In the genomic region with DNA sequence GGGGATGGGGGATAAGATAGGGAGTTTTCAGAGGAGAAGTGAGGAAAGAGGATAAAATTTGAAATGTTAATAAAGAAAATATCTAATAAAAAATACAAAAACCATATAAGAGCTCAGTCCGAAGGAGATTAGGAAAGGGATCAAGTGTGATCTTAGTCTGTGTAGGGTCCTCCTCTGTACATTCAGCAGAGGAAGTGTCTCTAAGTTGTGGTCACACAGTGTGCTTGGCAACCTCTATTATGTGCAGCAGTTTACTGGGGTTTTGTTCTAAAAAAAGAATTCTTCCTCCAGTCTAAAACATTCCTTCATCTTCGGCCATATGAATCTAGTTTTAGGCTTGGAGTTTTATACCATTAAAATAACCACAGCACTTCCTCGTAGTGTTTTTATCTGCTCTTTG, we compare ENCODE assay signal across 25 mouse cellular contexts. TPM values are rescaled to one million over a fixed set of nuclear protein-coding genes. Genes with fewer than 3 reads are reported as not detected.
A peak's percentile ranks its signal among the peaks of the same experiment; 100 is the strongest.
DNase-seq lines count a peak whose midpoint lies in the region; ATAC-seq and TF ChIP-seq lines count a peak whose summit lies in the region.
"Had no signal": no experiment of that assay in that cellular context is flagged by ENCODE, and none has a peak within 500 bp of the region (broad histone marks: within the 10 kb centered on the region; RNA-seq: fewer than 3 reads in every experiment).

No protein-coding gene starts in this region.

- TF ChIP-seq EP300 in liver, postnatal 0 days (IDR thresholded peaks at IDR 0.05; ENCODE audit: low read depth): no peak

- H3K27ac ChIP-seq in liver, postnatal 0 days (ENCODE audit: low read depth): no peak overlapping the region
- H3K27ac ChIP-seq: hindbrain, embryonic 10.5 days; hindbrain, embryonic 13.5 days; intestine, embryonic 15.5 days had no signal

- 45% methylated on average over 3 of the region's 3 CpGs for WGBS in liver, postnatal 0 days (ENCODE audit: insufficient replicate concordance)

- H3K4me1 ChIP-seq in liver, postnatal 0 days (ENCODE audit: insufficient read depth): no peaks in the 10 kb centered on the region
- H3K4me1 ChIP-seq: hindbrain, embryonic 10.5 days; hindbrain, embryonic 13.5 days; intestine, embryonic 15.5 days had no signal

- peak; percentile 84 for ATAC-seq in common myeloid progenitor, adult 5-6 weeks (replicated peaks; ENCODE audit: low read depth, poor library complexity, severe bottlenecking)
- ATAC-seq in hematopoietic stem cell, adult 5-6 weeks (replicated peaks in 1 of 2; ENCODE audit: insufficient read depth in 1 of 2, low FRiP score in 2 of 2, low TSS enrichment in 1 of 2, low read depth in 1 of 2, poor library complexity in 2 of 2, severe bottlenecking in 2 of 2): peak; percentile 66 to 85
- ATAC-seq in liver, postnatal 0 days: no peak
- ATAC-seq: CD4-positive, CD25-positive, alpha-beta regulatory T cell, adult 4 months; forebrain, embryonic 14.5 days; forebrain, postnatal 0 days; hindbrain, embryonic 16.5 days; intestine, embryonic 15.5 days had no signal

- H3K4me2 ChIP-seq in liver, postnatal 0 days (ENCODE audit: low read depth, low read length): no peak overlapping the region
- H3K4me2 ChIP-seq: heart, embryonic 11.5 days; hindbrain, embryonic 13.5 days; intestine, embryonic 15.5 days had no signal

- no peaks in the 10 kb centered on the region for H3K36me3 ChIP-seq in liver, postnatal 0 days (replicated peaks; ENCODE audit: insufficient read depth, low read length)
- H3K36me3 ChIP-seq: hindbrain, embryonic 10.5 days; hindbrain, embryonic 13.5 days; intestine, embryonic 15.5 days had no signal

- no peak overlapping the region for H3K4me3 ChIP-seq in liver, postnatal 0 days (ENCODE audit: low read depth, low read length)
- H3K4me3 ChIP-seq: hindbrain, embryonic 10.5 days; hindbrain, embryonic 13.5 days; intestine, embryonic 15.5 days had no signal

- H3K9ac ChIP-seq in liver, postnatal 0 days (replicated peaks): no peak overlapping the region
- H3K9ac ChIP-seq: forebrain, postnatal 0 days; hindbrain, embryonic 13.5 days; intestine, embryonic 15.5 days had no signal

- no peaks in the 10 kb centered on the region for H3K27me3 ChIP-seq in liver, postnatal 0 days (ENCODE audit: insufficient read depth, low read length)
- H3K27me3 ChIP-seq: hindbrain, embryonic 13.5 days; intestine, embryonic 15.5 days had no signal

- peak; percentile 42 for DNase-seq in 416B (ENCODE audit: low read depth)
- no peak for DNase-seq in urinary bladder, postnatal 36 days (ENCODE audit: low spot score in 2 of 2)
- no peak for DNase-seq in liver, postnatal 0 days
- DNase-seq in testis, postnatal 14 days (ENCODE audit: low spot score): no peak
- DNase-seq: adrenal gland, adult 2 months; adrenal gland, postnatal 14 days; cerebellum, adult 11-12 months; cerebellum, adult 8-10 months; cerebellum, postnatal 10 days; cerebellum, postnatal 36 days; forebrain, postnatal 0 days; gastrocnemius, postnatal 10 days; heart, adult 11 months; kidney, adult 11 months had no signal

- no peak for TF ChIP-seq CTCF in liver, postnatal 0 days (IDR thresholded peaks at IDR 0.05; ENCODE audit: low read depth)

- H3K9me3 ChIP-seq in liver, postnatal 0 days (ENCODE audit: low read length): no peaks in the 10 kb centered on the region
- H3K9me3 ChIP-seq: hindbrain, embryonic 10.5 days; hindbrain, embryonic 13.5 days; intestine, embryonic 15.5 days had no signal

RNA-seq across cellular contexts. Expression of gene Stap1, which starts 27.4 kb away (rescaled TPM):
- total RNA-seq in common myeloid progenitor, adult 5-6 weeks (2017): 39.3 and 57.7 TPM in 2 replicates
- 80.4 and 98.5 TPM in 2 replicates for total RNA-seq in hematopoietic stem cell, adult 5-6 weeks (2017)
- 3.9 and 4.1 TPM in 2 replicates for polyA plus RNA-seq in liver, postnatal 0 days (2015; fragmentation: Nextera tagmentation; extraction: Ambion mirVana)
- total RNA-seq: gastrocnemius, adult 18-20 months; MEL had no signal
- polyA plus RNA-seq: adrenal gland, adult 2 months had no signal

RNA-seq across cellular contexts. Expression of gene Cenpc1, which starts 33.6 kb away (rescaled TPM):
- total RNA-seq in common myeloid progenitor, adult 5-6 weeks (2017): 61.6 and 63.2 TPM in 2 replicates
- 56.3 and 58.3 TPM in 2 replicates for total RNA-seq in hematopoietic stem cell, adult 5-6 weeks (2017)
- polyA plus RNA-seq in liver, postnatal 0 days (2015; fragmentation: Nextera tagmentation; extraction: Ambion mirVana): 7.1 and 8.8 TPM in 2 replicates
